Mouse (Mus musculus): ENCODE results near the gene Ppl. TPM values are rescaled to one million over a fixed set of nuclear protein-coding genes. Genes with fewer than 3 reads are reported as not detected.

The Ppl gene
- total RNA-seq, 1 experiment, result 4.1 TPM

DNA sequence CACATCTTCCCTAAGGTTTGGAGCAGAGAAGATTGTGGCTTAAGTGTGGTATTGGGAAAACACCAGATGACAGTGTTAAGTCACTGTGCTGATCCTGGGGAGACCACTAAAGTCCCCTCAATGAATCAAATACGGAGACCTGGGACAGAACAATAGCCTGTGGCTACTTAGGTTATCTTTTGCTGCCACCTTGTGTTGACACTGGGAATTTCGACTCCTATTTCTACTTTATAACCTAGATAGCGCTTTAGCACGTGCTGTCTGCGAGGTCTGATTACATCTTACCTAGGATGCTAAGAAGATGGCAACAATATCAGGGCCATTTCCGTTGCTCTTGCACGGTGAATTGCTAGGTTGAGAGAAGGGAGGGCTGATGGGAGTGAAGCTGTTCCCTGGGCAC is 13.3 kb upstream of the Ppl start:
- in situ Hi-C loops (cut with MboI; ENCODE audit: low sequenced_read_pairs in 2 of 2, unreplicated experiment in 2 of 2), result no loop called here

DNA sequence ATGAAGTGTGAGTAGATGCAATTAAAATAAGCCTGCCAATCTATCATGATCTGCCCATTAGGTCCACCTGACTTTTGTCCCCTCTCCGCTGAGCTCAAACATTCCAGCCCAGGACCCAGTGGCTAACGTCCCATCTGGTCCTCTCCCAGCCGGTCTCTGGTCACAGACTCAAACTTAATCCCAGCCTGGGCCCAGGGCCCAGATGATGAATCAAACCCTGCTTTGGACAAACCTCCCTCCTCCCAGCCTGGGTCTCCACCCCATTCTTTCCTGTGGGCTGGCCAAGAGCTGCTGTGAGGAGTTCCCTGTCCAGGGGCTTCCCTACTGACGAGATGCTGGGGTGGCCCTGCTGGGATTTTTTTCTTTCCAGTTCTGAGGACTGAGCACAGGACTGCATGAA is 7.5 kb upstream of the Ppl start:
- H3K9me3 ChIP-seq (ENCODE audit: control insufficient read depth, insufficient read depth, low read depth, low read length), result no peaks in the 10 kb centered on the region
- TF ChIP-seq ZNF384 (IDR thresholded peaks at IDR 0.05; ENCODE audit: low read depth, low read length) (no peak), MAFK (IDR thresholded peaks at IDR 0.05; ENCODE audit: insufficient read depth, low read depth, low read length) (no peak), ZC3H11A (IDR thresholded peaks at IDR 0.05; ENCODE audit: borderline replicate concordance, low read depth, low read length) (no peak), HCFC1 (IDR thresholded peaks at IDR 0.05; ENCODE audit: borderline replicate concordance, insufficient read depth, low read length) (no peak), CHD2 (IDR thresholded peaks at IDR 0.05; ENCODE audit: low read depth, low read length) (no peak)
- in situ Hi-C loops (cut with MboI; ENCODE audit: low sequenced_read_pairs in 2 of 2, unreplicated experiment in 2 of 2), result no loop called here
- DNase-seq (ENCODE audit: low read depth, low spot score), result no peak
- peaks cover 0 to 10% of the 10 kb centered on the region in 2 experiments; a peak in 1 of 4 replicates for H3K4me1 ChIP-seq (ENCODE audit: control insufficient read depth in 2 of 2, insufficient read depth in 2 of 2, low read length in 2 of 2, poor library complexity in 1 of 2)
- H3K9ac ChIP-seq (ENCODE audit: insufficient read depth, low read depth, low read length, poor library complexity, severe bottlenecking), result no peak overlapping the region
- H3K4me3 ChIP-seq (ENCODE audit: insufficient read depth in 1 of 2, low read depth in 1 of 2, low read length in 2 of 2, poor library complexity in 1 of 2, severe bottlenecking in 1 of 2), result no peak overlapping the region
- no peak overlapping the region for H3K27ac ChIP-seq (ENCODE audit: insufficient read depth, low read depth, low read length, poor library complexity, severe bottlenecking)
- H3K36me3 ChIP-seq (ENCODE audit: control insufficient read depth, insufficient read depth, low read length, poor library complexity, severe bottlenecking), result no peaks in the 10 kb centered on the region

More for the DNA sequence above, 13.3 kb upstream of the Ppl start:
- Histone ChIP-seq H3K4me1 (ENCODE audit: control insufficient read depth in 2 of 2, insufficient read depth in 2 of 2, low read length in 2 of 2, poor library complexity in 1 of 2) (peaks cover 0 to 5% of the 10 kb centered on the region in 2 experiments; a peak in 2 of 4 replicates), H3K27ac (ENCODE audit: insufficient read depth, low read depth, low read length, poor library complexity, severe bottlenecking) (no peak overlapping the region), H3K36me3 (ENCODE audit: control insufficient read depth, insufficient read depth, low read length, poor library complexity, severe bottlenecking) (no peaks in the 10 kb centered on the region), H3K9ac (ENCODE audit: insufficient read depth, low read depth, low read length, poor library complexity, severe bottlenecking) (no peak overlapping the region), H3K9me3 (ENCODE audit: control insufficient read depth, insufficient read depth, low read depth, low read length) (no peaks in the 10 kb centered on the region), H3K4me3 (ENCODE audit: insufficient read depth in 1 of 2, low read depth in 1 of 2, low read length in 2 of 2, poor library complexity in 1 of 2, severe bottlenecking in 1 of 2) (no peak overlapping the region)
- peak; percentile 87 for DNase-seq (ENCODE audit: low read depth, low spot score)
- TF ChIP-seq CHD2 (IDR thresholded peaks at IDR 0.05; ENCODE audit: low read depth, low read length) (no peak), HCFC1 (IDR thresholded peaks at IDR 0.05; ENCODE audit: borderline replicate concordance, insufficient read depth, low read length) (no peak), ZNF384 (IDR thresholded peaks at IDR 0.05; ENCODE audit: low read depth, low read length) (no peak), ZC3H11A (IDR thresholded peaks at IDR 0.05; ENCODE audit: borderline replicate concordance, low read depth, low read length) (peak; percentile 77), MAFK (IDR thresholded peaks at IDR 0.05; ENCODE audit: insufficient read depth, low read depth, low read length) (no peak)

DNA sequence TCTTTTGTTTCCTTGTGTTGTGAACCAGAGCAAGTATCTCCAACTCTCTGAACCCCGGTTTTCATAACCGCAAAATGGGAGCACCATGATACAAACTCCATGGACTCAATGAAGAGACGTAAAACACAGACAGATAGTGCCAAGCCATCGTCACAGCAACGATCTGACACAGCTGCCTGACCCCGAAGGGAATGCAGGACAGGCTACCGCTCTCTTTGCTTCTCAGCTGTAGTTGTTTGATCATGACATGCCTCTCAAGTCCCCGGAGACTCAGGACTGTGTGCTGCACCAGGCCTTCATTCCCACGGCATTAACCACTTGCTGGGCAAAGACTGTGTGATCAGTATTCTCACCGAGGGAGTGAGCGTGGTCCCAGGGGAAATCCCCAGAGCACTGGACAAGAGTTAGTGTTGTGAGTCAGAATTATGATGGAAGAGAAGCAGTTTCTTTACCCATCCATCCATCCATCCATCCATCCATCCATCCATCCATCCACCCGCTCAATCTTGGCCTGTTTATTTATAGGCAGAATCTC is 4.9 kb upstream of the Ppl start:
- Histone ChIP-seq H3K27ac (ENCODE audit: insufficient read depth, low read depth, low read length, poor library complexity, severe bottlenecking) (no peak overlapping the region), H3K36me3 (ENCODE audit: control insufficient read depth, insufficient read depth, low read length, poor library complexity, severe bottlenecking) (no peaks in the 10 kb centered on the region), H3K9me3 (ENCODE audit: control insufficient read depth, insufficient read depth, low read depth, low read length) (no peaks in the 10 kb centered on the region), H3K9ac (ENCODE audit: insufficient read depth, low read depth, low read length, poor library complexity, severe bottlenecking) (no peak overlapping the region), H3K4me3 (ENCODE audit: insufficient read depth in 1 of 2, low read depth in 1 of 2, low read length in 2 of 2, poor library complexity in 1 of 2, severe bottlenecking in 1 of 2) (no peak overlapping the region), H3K4me1 (ENCODE audit: control insufficient read depth in 2 of 2, insufficient read depth in 2 of 2, low read length in 2 of 2, poor library complexity in 1 of 2) (peaks cover 2 to 10% of the 10 kb centered on the region in 2 experiments; a peak in 1 of 4 replicates)
- in situ Hi-C loops (cut with MboI; ENCODE audit: low sequenced_read_pairs in 2 of 2, unreplicated experiment in 2 of 2), result no loop called here
- no peak for DNase-seq (ENCODE audit: low read depth, low spot score)
- TF ChIP-seq MAFK (IDR thresholded peaks at IDR 0.05; ENCODE audit: insufficient read depth, low read depth, low read length) (no peak), ZC3H11A (IDR thresholded peaks at IDR 0.05; ENCODE audit: borderline replicate concordance, low read depth, low read length) (no peak), ZNF384 (IDR thresholded peaks at IDR 0.05; ENCODE audit: low read depth, low read length) (no peak), HCFC1 (IDR thresholded peaks at IDR 0.05; ENCODE audit: borderline replicate concordance, insufficient read depth, low read length) (no peak), CHD2 (IDR thresholded peaks at IDR 0.05; ENCODE audit: low read depth, low read length) (no peak)

DNA sequence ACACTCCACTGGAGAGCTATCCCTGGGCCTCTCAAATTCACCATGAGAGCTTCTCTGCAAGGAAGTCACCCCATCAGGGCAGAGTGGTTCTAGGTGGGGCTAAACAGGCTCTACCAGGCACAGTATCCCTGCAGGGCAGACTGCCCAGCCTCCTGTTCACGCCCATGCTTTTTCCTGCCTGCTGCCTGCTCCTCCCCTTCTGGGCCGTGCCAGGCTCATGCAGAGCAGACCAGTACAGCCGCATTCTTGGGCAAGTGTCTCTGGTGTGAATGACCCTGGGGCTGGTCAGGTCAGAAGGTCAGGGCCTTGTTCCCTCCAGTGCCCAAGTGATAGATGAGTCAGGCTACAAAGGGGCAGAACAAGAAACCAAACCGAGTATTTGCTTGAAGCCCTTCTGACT is 4.3 kb upstream of the Ppl start:
- in situ Hi-C loops (cut with MboI; ENCODE audit: low sequenced_read_pairs in 2 of 2, unreplicated experiment in 2 of 2), result no loop called here
- H3K4me1 ChIP-seq (ENCODE audit: control insufficient read depth in 2 of 2, insufficient read depth in 2 of 2, low read length in 2 of 2, poor library complexity in 1 of 2), result peaks cover 2 to 10% of the 10 kb centered on the region in 2 experiments; a peak in 1 of 4 replicates

More for the DNA sequence above, 4.3 kb upstream of the Ppl start:
- no peak overlapping the region for H3K9ac ChIP-seq (ENCODE audit: insufficient read depth, low read depth, low read length, poor library complexity, severe bottlenecking)
- H3K36me3 ChIP-seq (ENCODE audit: control insufficient read depth, insufficient read depth, low read length, poor library complexity, severe bottlenecking), result no peaks in the 10 kb centered on the region
- DNase-seq (ENCODE audit: low read depth, low spot score), result no peak
- no peak for TF ChIP-seq HCFC1 (IDR thresholded peaks at IDR 0.05; ENCODE audit: borderline replicate concordance, insufficient read depth, low read length)
- TF ChIP-seq MAFK (IDR thresholded peaks at IDR 0.05; ENCODE audit: insufficient read depth, low read depth, low read length), result no peak
- no peaks in the 10 kb centered on the region for H3K9me3 ChIP-seq (ENCODE audit: control insufficient read depth, insufficient read depth, low read depth, low read length)
- H3K4me3 ChIP-seq (ENCODE audit: insufficient read depth in 1 of 2, low read depth in 1 of 2, low read length in 2 of 2, poor library complexity in 1 of 2, severe bottlenecking in 1 of 2), result no peak overlapping the region
- H3K27ac ChIP-seq (ENCODE audit: insufficient read depth, low read depth, low read length, poor library complexity, severe bottlenecking), result no peak overlapping the region

Measured in ES-E14 (cell line).